8 mouse cellular contexts compared by ENCODE assay signal in the genomic region with DNA sequence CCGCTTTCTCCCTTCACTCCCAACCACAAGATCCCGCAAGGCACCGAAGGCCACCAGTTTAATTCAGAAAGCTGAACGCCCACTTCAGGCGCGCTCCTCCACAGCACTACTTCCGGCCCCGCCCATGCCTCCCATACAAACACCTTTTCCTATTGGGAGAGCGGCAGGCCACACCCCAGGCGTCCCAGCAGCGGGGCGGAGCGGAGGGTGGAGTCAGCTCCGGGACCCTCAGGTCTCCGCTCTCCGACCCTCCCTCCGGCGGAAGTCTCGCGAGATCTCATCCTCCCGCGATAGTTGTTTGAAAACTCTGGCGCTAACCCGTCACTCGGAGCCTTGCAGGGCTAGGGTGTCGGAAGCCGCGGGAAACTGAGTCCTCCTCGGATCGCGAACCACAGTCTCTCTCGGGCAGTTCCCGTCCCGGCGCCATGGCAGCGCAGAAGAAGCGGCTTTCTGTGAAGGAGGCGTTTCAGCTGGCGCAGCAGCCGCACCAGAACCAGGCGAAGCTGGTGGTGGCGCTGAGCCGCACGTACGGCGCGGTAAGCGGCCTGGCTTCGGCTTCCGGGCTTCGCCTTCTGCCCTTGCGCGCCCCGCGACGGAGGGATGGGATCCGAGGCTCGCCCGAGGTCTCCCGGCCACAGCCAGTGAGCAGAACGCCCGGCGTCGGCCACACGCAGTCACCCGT. TPM values are rescaled to one million over a fixed set of nuclear protein-coding genes. Genes with fewer than 3 reads are reported as not detected.
DNase-seq lines count a peak whose midpoint lies in the region; ATAC-seq lines count a peak whose summit lies in the region.

A gene (plus strand): TSS at position 322 of the 682 bp plus-strand sequence.

- under 1% methylated on average over 66 of the region's 66 CpGs for WGBS in hindbrain, embryonic 11.5 days

- no peaks in the 10 kb centered on the region for H3K36me3 ChIP-seq in hindbrain, embryonic 11.5 days (ENCODE audit: control insufficient read depth, insufficient read depth, low read length)

- no peaks in the 10 kb centered on the region for H3K27me3 ChIP-seq in hindbrain, embryonic 11.5 days (ENCODE audit: control insufficient read depth, insufficient read depth, low read length)

- peaks cover 3% of the 10 kb centered on the region; the same call in 1 of the 2 replicates for H3K4me1 ChIP-seq in hindbrain, embryonic 11.5 days (replicated peaks; ENCODE audit: control insufficient read depth, insufficient read depth, low read length)

- peak; percentile 100 for DNase-seq in Muller cell, postnatal 12 days (ENCODE audit: inconsistent ontology term)
- peak; percentile 98 for DNase-seq in cerebellum, adult 9-11 months
- DNase-seq in frontal cortex, adult 2 months (ENCODE audit: extremely low spot score in 1 of 2, low spot score in 1 of 2): peak; percentile 97 to 99
- DNase-seq in hindbrain, embryonic 11.5 days (ENCODE audit: low spot score): peak; percentile 100
- DNase-seq in layer of hippocampus, postnatal 10 days (ENCODE audit: low spot score in 2 of 2): peak; percentile 100
- peak; percentile 100 for DNase-seq in lung, postnatal 10 days
- peak; percentile 99 for DNase-seq in ovary, postnatal 36 days (ENCODE audit: low spot score)
- peak; percentile 100 for DNase-seq in thymus, postnatal 25 days

- H3K9ac ChIP-seq in hindbrain, embryonic 11.5 days (ENCODE audit: low read depth, low read length): peak within 1 kb of the TSS; percentile 75

- peak within 1 kb of the TSS; percentile 84 for H3K27ac ChIP-seq in hindbrain, embryonic 11.5 days (ENCODE audit: low read depth, low read length)

- peak within 1 kb of the TSS; percentile 67 for H3K4me2 ChIP-seq in hindbrain, embryonic 11.5 days (replicated peaks; ENCODE audit: low read depth, low read length)

- ATAC-seq in hindbrain, embryonic 11.5 days (ENCODE audit: low FRiP score): peak; percentile 100

- peak within 1 kb of the TSS; percentile 80 for H3K4me3 ChIP-seq in hindbrain, embryonic 11.5 days (ENCODE audit: low read depth, low read length)

- no peaks in the 10 kb centered on the region for H3K9me3 ChIP-seq in hindbrain, embryonic 11.5 days (ENCODE audit: control insufficient read depth, low read length)

RNA-seq across cellular contexts. Expression of the gene that starts here (rescaled TPM):
- polyA plus RNA-seq in frontal cortex, adult 2 months (2012; rRNA removed): 0.30 and 0.50 TPM in 2 replicates
- polyA plus RNA-seq in hindbrain, embryonic 11.5 days (2014; fragmentation: Nextera tagmentation; extraction: Ambion mirVana): 63.9 and 75.4 TPM in 2 replicates
- 1 to 10 TPM; 1.9 to 2.4 TPM for total RNA-seq in layer of hippocampus, postnatal 10 days (2021)

Comparison
In these comparisons a context has a peak if more than half of its experiments do, and no peak if none do; other contexts are left out.
1. Peak in every context shown above with its lines: DNase-seq, ATAC-seq, H3K4me3 ChIP-seq and H3K27ac ChIP-seq.
2. RNA of the gene that starts here (polyA plus RNA-seq): 63.9 to 75.4 TPM in hindbrain, embryonic 11.5 days; 0.30 to 0.50 TPM in frontal cortex, adult 2 months; every median in the first group is over 10 times any median in the second.
3. Peak in DNase-seq in frontal cortex, adult 2 months; RNA of the gene not detected or under 1 TPM.